Mouse (Mus musculus) embryonic facial prominence, embryonic 11.5 days (tissue): ENCODE results near the gene Gm20388. TPM values are rescaled to one million over a fixed set of nuclear protein-coding genes. Genes with fewer than 3 reads are reported as not detected.
"Not testable (repeated sequence)": the region's sequence is repeated elsewhere in the genome, so short reads cannot be mapped to it uniquely, and the experiment has no call there.

Experiments
- ATAC-seq: fragments of 200-750 bp; cut with Nextera tagmentation; replicated peaks from 2 replicates; pipeline ENCODE4 v1.8.0; 2017; ENCODE audit warnings: low read depth; ENCODE audit not compliant: insufficient number of reproducible peaks, low FRiP score, low TSS enrichment
- DNase-seq: peaks from one replicate; pipeline ENCODE4 v3.0.0-alpha.2; 2015; ENCODE audit warnings: low spot score
- H3K27ac ChIP-seq: fragments of 300-500 bp; sonication (generic); replicated peaks from 2 replicates; pipeline ENCODE4 v1.5.1; 2014; ENCODE audit warnings: mild to moderate bottlenecking, low read depth, low read length, control low read depth
- H3K27me3 ChIP-seq: fragments of 300-500 bp; sonication (generic); 2 replicates; pipeline ENCODE4 v1.6.1; 2014; ENCODE audit warnings: mild to moderate bottlenecking, low read length, moderate library complexity, mixed read lengths; ENCODE audit not compliant: control insufficient read depth, insufficient read depth
- H3K36me3 ChIP-seq: fragments of 300-500 bp; sonication (generic); replicated peaks from 2 replicates; pipeline ENCODE4 v1.6.1; 2014; ENCODE audit warnings: low read depth, mild to moderate bottlenecking, low read length, moderate library complexity, mixed read lengths; ENCODE audit not compliant: control insufficient read depth, insufficient read depth
- H3K4me1 ChIP-seq: fragments of 300-500 bp; sonication (generic); 2 replicates; pipeline ENCODE4 v1.6.1; 2014; ENCODE audit warnings: low read length, mixed read lengths; ENCODE audit not compliant: control insufficient read depth, insufficient read depth
- H3K4me2 ChIP-seq: fragments of 300-500 bp; sonication (generic); 2 replicates; pipeline ENCODE4 v1.6.1; 2014; ENCODE audit warnings: low read depth, mild to moderate bottlenecking, control low read depth, low read length, moderate library complexity
- H3K4me3 ChIP-seq: fragments of 300-500 bp; sonication (generic); 2 replicates; pipeline ENCODE4 v1.5.1; 2014; ENCODE audit warnings: low read depth, low read length, control low read depth
- H3K9ac ChIP-seq: fragments of 300-500 bp; sonication (generic); replicated peaks from 2 replicates; pipeline ENCODE4 v1.6.1; 2014; ENCODE audit warnings: mild to moderate bottlenecking, control low read depth, low read length
- H3K9me3 ChIP-seq: fragments of 300-500 bp; sonication (generic); replicated peaks from 2 replicates; pipeline ENCODE4 v1.6.1; 2016; ENCODE audit warnings: mild to moderate bottlenecking, low read length, inconsistent platforms, mixed read lengths; ENCODE audit not compliant: control insufficient read depth
- WGBS: fragments of 180-500 bp; shearing (Covaris S2); extraction: QIAGEN DNeasy Blood & Tissue Kit; methylation state at CpG from one replicate; pipeline ENCODE4 v1.1.7; 2014; 5-methylcytosine and 5-hydroxymethylcytosine counted together
- polyA plus RNA-seq: library from polyadenylated mRNA; unstranded; fragments of >200 nt; fragmentation: Nextera tagmentation; extraction: Ambion mirVana; gene quantifications from 2 replicates; pipeline ENCODE4 v1.2.1, GENCODE M21; 2014

Gm20388 gene
- polyA plus RNA-seq, 1 experiment from 2014 or later: 3.1 TPM

- H3K36me3 ChIP-seq, H3K27ac ChIP-seq, H3K4me1 ChIP-seq, H3K27me3 ChIP-seq, H3K9me3 ChIP-seq, H3K4me2 ChIP-seq, DNase-seq, ATAC-seq, H3K4me3 ChIP-seq, H3K9ac ChIP-seq: not testable (repeated sequence)
- WGBS: 94% methylated on average over 7 of the region's 7 CpGs
Measured at GRCm38 (mm10) chr8:124014299-124014698, 4103.7 kb downstream of the Gm20388 start.

- no peak overlapping the region for H3K4me2 ChIP-seq
- H3K4me1 ChIP-seq: 0 out of 2 replicates have a peak, but pooled peaks cover under 1% of the 10 kb centered on the region
- no peaks in the 10 kb centered on the region for H3K27me3 ChIP-seq
- no peak for DNase-seq
- no peak for ATAC-seq
- H3K9ac ChIP-seq: no peak overlapping the region
- no peaks in the 10 kb centered on the region for H3K36me3 ChIP-seq
- no peak overlapping the region for H3K4me3 ChIP-seq
- no peak overlapping the region for H3K27ac ChIP-seq
- 78% methylated on average over 3 of the region's 3 CpGs for WGBS
- no peaks in the 10 kb centered on the region for H3K9me3 ChIP-seq
Measured at GRCm38 (mm10) chr8:124014751-124015150, 4104.1 kb downstream of the Gm20388 start.

- Histone ChIP-seq H3K27me3 (no peaks in the 10 kb centered on the region), H3K4me3 (peak overlapping the region; percentile 79), H3K36me3 (no peaks in the 10 kb centered on the region), H3K9me3 (no peaks in the 10 kb centered on the region), H3K4me1 (0 out of 2 replicates have a peak, but pooled peaks cover 3% of the 10 kb centered on the region), H3K27ac (no peak overlapping the region), H3K9ac (peak overlapping the region; percentile 37), H3K4me2 (peak overlapping the region; percentile 57)
- WGBS: 40% methylated on average over 13 of the region's 13 CpGs
- DNase-seq (peak; percentile 27), ATAC-seq (no peak)
Measured at GRCm38 (mm10) chr8:124019782-124020181, 4109.1 kb downstream of the Gm20388 start.

GRCm38 (mm10) chr8:124020439-124021236 lies 4110.0 kb downstream of the Gm20388 start:
- WGBS: under 1% methylated on average over 39 of the region's 87 CpGs
- H3K36me3 ChIP-seq: no peaks in the 10 kb centered on the region; the same call in 1 of the 2 replicates
- peak overlapping the region; percentile 85 for H3K27ac ChIP-seq
- peak overlapping the region; percentile 57 for H3K4me2 ChIP-seq
- DNase-seq: peak; percentile 84
- peak; percentile 85 for ATAC-seq
- no peaks in the 10 kb centered on the region for H3K9me3 ChIP-seq
- 0 out of 2 replicates have a peak, but pooled peaks cover 3% of the 10 kb centered on the region for H3K4me1 ChIP-seq
- H3K27me3 ChIP-seq: no peaks in the 10 kb centered on the region
- H3K4me3 ChIP-seq: peak overlapping the region; percentile 79
- H3K9ac ChIP-seq: peak overlapping the region; percentile 80

GRCm38 (mm10) chr8:124021237-124022227 lies 4110.9 kb downstream of the Gm20388 start, which contains the start of the genes Taf5l and Urb2:
TSS of gene Taf5l (minus strand) at chr8:124021397.
TSS of gene Urb2 (plus strand) at chr8:124021508.
- Histone ChIP-seq H3K4me3 (peak within 1 kb of the TSS; percentile 79), H3K9ac (peak within 1 kb of the TSS; percentile 80), H3K27me3 (no peaks in the 10 kb centered on the region), H3K27ac (peak within 1 kb of the TSS; percentile 85), H3K9me3 (no peaks in the 10 kb centered on the region), H3K4me2 (peak within 1 kb of the TSS; percentile 57), H3K36me3 (no peaks in the 10 kb centered on the region; the same call in 1 of the 2 replicates), H3K4me1 (0 out of 2 replicates have a peak, but pooled peaks cover 3% of the 10 kb centered on the region)
- WGBS: under 1% methylated on average over 64 of the region's 74 CpGs
- ATAC-seq (peak; percentile 85), DNase-seq (peak; percentile 94)

GRCm38 (mm10) chr8:124026265-124026664 lies 4115.6 kb downstream of the Gm20388 start:
- H3K9ac ChIP-seq, H3K9me3 ChIP-seq, H3K4me1 ChIP-seq, DNase-seq, H3K27me3 ChIP-seq, H3K4me2 ChIP-seq, H3K27ac ChIP-seq, ATAC-seq, H3K4me3 ChIP-seq: not testable (repeated sequence)
- 83% methylated on average over 2 of the region's 2 CpGs for WGBS
- peaks cover 14% of the 10 kb centered on the region for H3K36me3 ChIP-seq

- Histone ChIP-seq H3K9ac (no peak overlapping the region), H3K4me2 (no peak overlapping the region), H3K4me1 (no peaks in the 10 kb centered on the region), H3K36me3 (peaks cover 16% of the 10 kb centered on the region), H3K27me3 (no peaks in the 10 kb centered on the region), H3K9me3 (no peaks in the 10 kb centered on the region), H3K27ac (no peak overlapping the region), H3K4me3 (no peak overlapping the region)
- DNase-seq (no peak), ATAC-seq (no peak)
- 89% methylated on average over 6 of the region's 6 CpGs for WGBS
Measured at GRCm38 (mm10) chr8:124027831-124028230, 4117.2 kb downstream of the Gm20388 start.
